Mouse (Mus musculus) thymus, adult 2 months (tissue): ENCODE results near the gene Trim43b.
"Not testable (repeated sequence)": the region's sequence is repeated elsewhere in the genome, so short reads cannot be mapped to it uniquely, and the experiment has no call there.

Experiments
- CTCF ChIP-seq: fragments of 200-500 bp; IDR thresholded peaks from 2 replicates; pipeline ENCODE4 v1.5.1; 2012; ENCODE audit warnings: mild to moderate bottlenecking, control low read depth, low read length, moderate library complexity, borderline replicate concordance; ENCODE audit not compliant: control insufficient read depth, poor library complexity, insufficient read depth; ENCODE audit errors: extremely low read depth
- POLR2A ChIP-seq: fragments of 200-500 bp; IDR thresholded peaks from 2 replicates; pipeline ENCODE4 v1.6.1; 2012; ENCODE audit warnings: mild to moderate bottlenecking, low read length, control low read depth, moderate library complexity; ENCODE audit not compliant: control insufficient read depth, poor library complexity, insufficient read depth; ENCODE audit errors: extremely low read depth

DNA sequence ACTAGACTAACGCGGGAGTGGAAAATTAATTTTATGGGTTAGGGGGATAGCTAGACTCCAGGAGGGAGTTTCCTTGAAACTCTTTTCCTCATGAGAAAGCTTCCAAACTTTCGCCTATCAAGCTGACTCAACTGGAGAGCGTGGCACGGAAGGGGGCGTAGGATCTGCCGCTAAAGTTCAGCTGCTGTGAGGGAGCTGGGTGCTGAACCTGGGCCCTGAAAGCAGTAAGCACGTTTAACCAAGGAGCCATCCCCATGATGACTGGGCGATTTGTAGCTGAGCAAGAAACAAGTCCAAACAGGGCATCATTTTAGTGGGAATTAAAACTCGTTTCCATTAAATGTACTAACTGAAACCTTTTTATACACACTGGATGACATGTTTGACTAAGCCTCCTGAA, 13.0 kb downstream of the Trim43b start:
- TF ChIP-seq POLR2A, CTCF: not testable (repeated sequence)
